Mouse (Mus musculus) natural killer cell, adult 2 months (primary cell): ENCODE data around the gene Arhgef28.
"Not testable (repeated sequence)": the region's sequence is repeated elsewhere in the genome, so short reads cannot be mapped to it uniquely, and the experiment has no call there.

Experiments
- DNase-seq, 2 experiments: peaks; one replicate each; pipeline ENCODE4 v3.0.0; 2022; ENCODE audit warnings: low spot score in 2 of 2

Arhgef28 gene

GRCm38 (mm10) chr13:98073190-98073589 is 133.0 kb downstream of the Arhgef28 start:
- DNase-seq: no peak

GRCm38 (mm10) chr13:98070458-98070857 is 135.8 kb downstream of the Arhgef28 start:
- no peak for DNase-seq

GRCm38 (mm10) chr13:98069646-98070045 is 136.6 kb downstream of the Arhgef28 start:
- DNase-seq: no peak

GRCm38 (mm10) chr13:98062843-98063242 is 143.4 kb downstream of the Arhgef28 start:
- DNase-seq: no peak

- not testable (repeated sequence) for DNase-seq
Measured at GRCm38 (mm10) chr13:98060121-98060520, 146.1 kb downstream of the Arhgef28 start.

- DNase-seq: no peak
Measured at GRCm38 (mm10) chr13:98055194-98055593, 151.0 kb downstream of the Arhgef28 start.

- DNase-seq: peak; percentile 16 to 21
Measured at GRCm38 (mm10) chr13:98040628-98041150, 165.6 kb downstream of the Arhgef28 start.

- DNase-seq: no peak
Measured at GRCm38 (mm10) chr13:98038731-98039130, 167.5 kb downstream of the Arhgef28 start.

- DNase-seq: no peak
Measured at GRCm38 (mm10) chr13:98037693-98038092, 168.5 kb downstream of the Arhgef28 start.

GRCm38 (mm10) chr13:98031642-98031960 is 174.6 kb downstream of the Arhgef28 start:
- DNase-seq: no peak

- peak; percentile 67 to 70 for DNase-seq
Measured at GRCm38 (mm10) chr13:98030959-98031641, 175.1 kb downstream of the Arhgef28 start.

GRCm38 (mm10) chr13:98030041-98030440 is 176.2 kb downstream of the Arhgef28 start:
- DNase-seq: no peak

- no peak for DNase-seq
Measured at GRCm38 (mm10) chr13:98028711-98029250, 177.5 kb downstream of the Arhgef28 start.

- peak; percentile 4 for DNase-seq
Measured at GRCm38 (mm10) chr13:98027641-98028204, 178.5 kb downstream of the Arhgef28 start.

- DNase-seq: no peak
Measured at GRCm38 (mm10) chr13:98027122-98027521, 179.1 kb downstream of the Arhgef28 start.

- DNase-seq: no peak
Measured at GRCm38 (mm10) chr13:98025706-98026504, 180.3 kb downstream of the Arhgef28 start.

GRCm38 (mm10) chr13:98025162-98025561 is 181.1 kb downstream of the Arhgef28 start:
- DNase-seq: peak in 1 of 2 experiments; percentile 15

- no peak for DNase-seq
Measured at GRCm38 (mm10) chr13:98024680-98025079, 181.6 kb downstream of the Arhgef28 start.

GRCm38 (mm10) chr13:98021906-98022305 is 184.3 kb downstream of the Arhgef28 start:
- DNase-seq: no peak

- DNase-seq: not testable (repeated sequence)
Measured at GRCm38 (mm10) chr13:98018837-98019236, 187.4 kb downstream of the Arhgef28 start.

GRCm38 (mm10) chr13:98016923-98017588 is 189.2 kb downstream of the Arhgef28 start:
- DNase-seq: no peak
